Comparison of ENCODE assay signal across 8 mouse cellular contexts in the genomic region with DNA sequence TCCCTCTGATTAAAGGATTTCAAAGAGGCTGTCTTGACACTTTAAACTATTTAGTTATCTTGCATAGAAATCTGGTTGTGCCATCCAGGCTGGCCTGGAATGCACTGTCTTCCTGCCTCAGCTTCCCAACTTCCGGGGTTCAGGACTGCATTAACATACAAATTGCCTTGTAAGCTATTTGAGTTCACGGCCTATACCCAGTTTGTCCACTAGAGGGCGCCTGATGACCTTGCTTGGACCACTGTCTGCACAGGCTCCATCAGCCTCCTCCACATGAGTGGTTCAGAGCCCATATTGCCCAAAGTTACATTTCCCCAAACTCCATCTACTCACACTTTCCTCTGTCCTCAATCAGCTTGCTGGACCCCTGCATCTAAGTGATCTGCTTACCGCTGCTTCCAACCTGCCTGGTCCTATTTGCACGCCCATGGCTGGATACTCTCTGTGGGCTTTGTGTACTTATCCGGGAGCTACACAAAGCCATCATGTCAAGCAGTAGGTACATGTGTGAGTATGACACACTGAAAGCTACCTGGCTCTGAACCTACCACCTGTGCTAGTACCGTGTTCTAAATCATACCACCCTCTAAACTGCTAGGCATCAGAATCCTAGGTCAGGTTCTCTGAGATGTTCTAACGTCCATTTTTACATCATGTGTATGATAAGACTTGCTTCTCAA. TPM values are rescaled to one million over a fixed set of nuclear protein-coding genes. Genes with fewer than 3 reads are reported as not detected.
DNase-seq lines count a peak whose midpoint lies in the region; ATAC-seq lines count a peak whose summit lies in the region.

No protein-coding gene starts in this region.

- intact Hi-C loops in heart, postnatal 14 days (cut with DNase I): loop anchor here (1.0 kb wide), 2 partner anchors 125 to 599 kb away; no protein-coding TSS in a partner anchor

- no peak overlapping the region for H3K4me2 ChIP-seq in forebrain, embryonic 13.5 days

- H3K9ac ChIP-seq in forebrain, embryonic 13.5 days: no peak overlapping the region

- no peak overlapping the region for H3K27ac ChIP-seq in forebrain, embryonic 13.5 days

- H3K4me1 ChIP-seq in forebrain, embryonic 13.5 days: peaks cover 4% of the 10 kb centered on the region

- no peaks in the 10 kb centered on the region for H3K27me3 ChIP-seq in forebrain, embryonic 13.5 days

- peak; percentile 80 for ATAC-seq in forebrain, embryonic 13.5 days
- peak; percentile 79 for ATAC-seq in neutrophil, adult 5-6 weeks (ENCODE audit: extremely low read depth, insufficient number of reproducible peaks, low FRiP score, poor library complexity, severe bottlenecking)

- H3K9me3 ChIP-seq in forebrain, embryonic 13.5 days (replicated peaks): no peaks in the 10 kb centered on the region

- no peaks in the 10 kb centered on the region for H3K36me3 ChIP-seq in forebrain, embryonic 13.5 days (ENCODE audit: poor library complexity, severe bottlenecking)

- peak; percentile 97 for DNase-seq in ES-CJ7 (ENCODE audit: low read depth, low spot score)
- peak; percentile 75 for DNase-seq in c-Kit-positive CD71-positive TER-119-positive erythroid progenitor cells, embryonic 14.5 days (ENCODE audit: low spot score)
- DNase-seq in heart, postnatal 14 days: peak; percentile 82 to 91
- DNase-seq in kidney, postnatal 4 days: peak; percentile 94
- DNase-seq in lung, adult 18-20 months: peak; percentile 73 to 79
- peak; percentile 91 for DNase-seq in testis, postnatal 10 days (ENCODE audit: low spot score)

- no peak overlapping the region for H3K4me3 ChIP-seq in forebrain, embryonic 13.5 days

- 55% methylated on average over 8 of the region's 8 CpGs for WGBS in forebrain, embryonic 13.5 days

RNA-seq across cellular contexts. Expression of a gene that starts 41.2 kb away (rescaled TPM):
- polyA plus RNA-seq in forebrain, embryonic 13.5 days (2015; fragmentation: Nextera tagmentation; extraction: Ambion mirVana): 41.0 and 47.7 TPM in 2 replicates
- 10 to 100 TPM; 15.3 to 15.4 TPM for total RNA-seq in heart, postnatal 14 days (2021)
- total RNA-seq in neutrophil, adult 5-6 weeks (2017): 12.5 and 14.3 TPM in 2 replicates

RNA-seq across cellular contexts. Expression of a gene that starts 41.3 kb away (rescaled TPM):
- polyA plus RNA-seq in forebrain, embryonic 13.5 days (2015; fragmentation: Nextera tagmentation; extraction: Ambion mirVana): 13.2 and 14.9 TPM in 2 replicates
- total RNA-seq in heart, postnatal 14 days (2021): 10 to 100 TPM; 13.9 to 15.7 TPM
- total RNA-seq in neutrophil, adult 5-6 weeks (2017): 18.5 and 19.8 TPM in 2 replicates

RNA-seq across cellular contexts. Expression of a gene that starts 57.1 kb away (rescaled TPM):
- 4.8 and 6.2 TPM in 2 replicates for polyA plus RNA-seq in forebrain, embryonic 13.5 days (2015; fragmentation: Nextera tagmentation; extraction: Ambion mirVana)
- total RNA-seq in heart, postnatal 14 days (2021): 1,000 to 10,000 TPM; 1,735 to 2,031 TPM
- total RNA-seq in neutrophil, adult 5-6 weeks (2017): 0.47 TPM in 1 of 2 replicates, not detected in the other

Comparison
In these comparisons a context has a peak if more than half of its experiments do, and no peak if none do; other contexts are left out.
1. RNA of a gene that starts 57.1 kb away (total RNA-seq): 1,735 to 2,031 TPM in heart, postnatal 14 days; 0.47 TPM in neutrophil, adult 5-6 weeks; every median in the first group is over 1,000 times any median in the second.
2. Peak in every context shown above with its lines, with median percentiles within 50 percentile points of each other: DNase-seq.